Mouse (Mus musculus) bone marrow macrophage, adult 2 months (primary cell): ENCODE data around the gene Zfr.

ENCODE experiments used
- CTCF ChIP-seq: IDR thresholded peaks from 2 replicates; pipeline ENCODE4 v1.5.1; 2012; ENCODE audit warnings: low read depth, mild to moderate bottlenecking, low read length, moderate library complexity
- POLR2A ChIP-seq: IDR thresholded peaks from 2 replicates; pipeline ENCODE4 v1.6.1; 2012; ENCODE audit warnings: mild to moderate bottlenecking, low read depth, low read length, borderline replicate concordance

- TF ChIP-seq POLR2A = no peak
- TF ChIP-seq CTCF = no peak
Observed at GRCm38 (mm10) chr15:12147423-12147822, 29.8 kb downstream of the Zfr start.
